Mouse (Mus musculus) small intestine, adult 2 months (tissue): ENCODE results near the gene Tns1. TPM values are rescaled to one million over a fixed set of nuclear protein-coding genes. Genes with fewer than 3 reads are reported as not detected.
A peak's percentile ranks its signal among the peaks of the same experiment; 100 is the strongest.

ENCODE experiments used
- H3K27ac ChIP-seq: fragments of 200-500 bp; 2 replicates; pipeline ENCODE4 v1.5.1; 2012; ENCODE audit warnings: low read depth, low read length, control low read depth, inconsistent platforms; ENCODE audit not compliant: insufficient read depth
- H3K27me3 ChIP-seq: fragments of 200-500 bp; 2 replicates; pipeline ENCODE4 v1.6.1; 2012; ENCODE audit warnings: mild to moderate bottlenecking, moderate library complexity, low read length, inconsistent platforms; ENCODE audit not compliant: control insufficient read depth, insufficient read depth
- H3K36me3 ChIP-seq: fragments of 200-500 bp; 2 replicates; pipeline ENCODE4 v1.6.1; 2012; ENCODE audit warnings: mild to moderate bottlenecking, low read length, control low read depth, inconsistent platforms; ENCODE audit not compliant: control insufficient read depth, insufficient read depth
- H3K4me1 ChIP-seq: fragments of 200-500 bp; 2 replicates; pipeline ENCODE4 v1.6.1; 2012; ENCODE audit warnings: low read length, inconsistent platforms, mixed read lengths; ENCODE audit not compliant: control insufficient read depth, insufficient read depth, insufficient read length
- H3K4me3 ChIP-seq: fragments of 200-500 bp; 2 replicates; pipeline ENCODE4 v1.5.1; 2012; ENCODE audit warnings: low read depth, mild to moderate bottlenecking, control low read depth, inconsistent platforms, low read length, moderate library complexity
- CTCF ChIP-seq: fragments of 200-500 bp; IDR thresholded peaks from 2 replicates; pipeline ENCODE4 v1.5.1; 2012; ENCODE audit warnings: low read depth, mild to moderate bottlenecking, control low read depth, inconsistent platforms, low read length, moderate library complexity, mixed read lengths; ENCODE audit not compliant: insufficient replicate concordance, insufficient read length; ENCODE audit errors: extremely low read depth
- POLR2A ChIP-seq: fragments of 200-500 bp; IDR thresholded peaks from 2 replicates; pipeline ENCODE4 v1.6.1; 2012; ENCODE audit warnings: low read depth, mild to moderate bottlenecking, control low read depth, inconsistent platforms, low read length, moderate library complexity
- WGBS: fragments of 180-500 bp; shearing (Covaris S2); methylation state at CpG from one replicate; pipeline ENCODE4 v1.1.7; 2018; 5-methylcytosine and 5-hydroxymethylcytosine counted together
- polyA plus RNA-seq: library from polyadenylated mRNA; depleted of rRNA; stranded (reverse); fragments of >200 nt; gene quantifications from 2 replicates; pipeline ENCODE4 v1.2.3, GENCODE M21; 2012

Gene Tns1
- polyA plus RNA-seq, 1 experiment, result 79.6 TPM

- Histone ChIP-seq H3K4me1 (peaks cover 11% of the 10 kb centered on the region; the same call in 1 of the 2 replicates), H3K4me3 (no peak overlapping the region), H3K36me3 (no peaks in the 10 kb centered on the region), H3K27me3 (no peaks in the 10 kb centered on the region; the same call in 1 of the 2 replicates), H3K27ac (peak overlapping the region; percentile 63)
- WGBS, result 64% methylated on average over 3 of the region's 3 CpGs
- TF ChIP-seq CTCF, result no peak
- no peak for TF ChIP-seq POLR2A
Measured at GRCm38 (mm10) chr1:74029669-74030068, 94.6 kb downstream of the Tns1 start.

- H3K27ac ChIP-seq, result peak overlapping the region; percentile 27
- WGBS, result 61% methylated on average over 5 of the region's 5 CpGs
- peaks cover 11% of the 10 kb centered on the region; the same call in 1 of the 2 replicates for H3K4me1 ChIP-seq
- no peaks in the 10 kb centered on the region; the same call in 1 of the 2 replicates for H3K27me3 ChIP-seq
- peak overlapping the region; percentile 18; the same call in 1 of the 2 replicates for H3K4me3 ChIP-seq
- TF ChIP-seq POLR2A (no peak), CTCF (no peak)
- H3K36me3 ChIP-seq, result no peaks in the 10 kb centered on the region
Measured at GRCm38 (mm10) chr1:74028881-74029266, 95.4 kb downstream of the Tns1 start.

DNA sequence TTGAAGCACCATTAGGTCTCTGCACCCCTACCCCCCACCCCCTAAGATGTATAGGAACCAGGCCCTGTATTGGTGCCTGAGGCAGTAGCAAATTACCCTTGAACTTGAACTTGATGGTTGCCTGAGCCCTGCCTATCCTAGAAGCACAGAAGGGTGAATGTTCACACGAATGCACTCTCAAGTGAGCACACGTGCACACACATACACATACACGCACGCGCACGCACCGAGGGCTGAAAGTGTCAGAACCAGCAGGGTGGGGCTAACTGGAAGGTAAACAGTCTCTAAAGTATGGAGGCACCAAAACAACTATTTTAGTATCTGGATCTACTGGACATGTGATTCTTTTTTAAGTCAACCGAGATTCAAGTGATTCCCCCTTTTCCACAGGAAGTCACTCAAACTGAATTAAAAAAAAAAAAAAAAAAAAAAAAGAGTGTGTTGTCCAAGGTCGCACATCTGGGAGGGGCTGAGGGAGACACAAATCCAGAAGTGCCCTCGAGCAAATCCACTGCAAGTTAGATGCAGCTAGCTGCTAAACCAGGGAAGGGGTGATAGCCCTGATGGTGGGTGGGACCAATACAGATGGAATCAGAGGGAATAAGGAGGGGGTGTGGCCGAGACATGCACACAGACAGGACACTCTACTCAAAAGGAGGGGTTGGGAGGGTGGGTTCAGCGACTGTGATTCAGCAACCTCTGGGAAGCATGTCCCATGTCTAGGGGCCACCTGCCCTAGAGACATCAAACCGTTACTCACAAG is 96.0 kb downstream of the Tns1 start:
- Histone ChIP-seq H3K4me1 (peaks cover 11% of the 10 kb centered on the region; the same call in 1 of the 2 replicates), H3K4me3 (no peak overlapping the region), H3K36me3 (no peaks in the 10 kb centered on the region), H3K27ac (peak overlapping the region; percentile 58), H3K27me3 (no peaks in the 10 kb centered on the region; the same call in 1 of the 2 replicates)
- 56% methylated on average over 13 of the region's 13 CpGs for WGBS
- TF ChIP-seq POLR2A (no peak), CTCF (no peak)

- H3K27ac ChIP-seq, result peak overlapping the region; percentile 58
- TF ChIP-seq POLR2A (no peak), CTCF (no peak)
- H3K4me3 ChIP-seq, result no peak overlapping the region
- H3K4me1 ChIP-seq, result peaks cover 11% of the 10 kb centered on the region; the same call in 1 of the 2 replicates
- WGBS, result 42% methylated on average over 11 of the region's 11 CpGs
- no peaks in the 10 kb centered on the region; the same call in 1 of the 2 replicates for H3K27me3 ChIP-seq
- H3K36me3 ChIP-seq, result no peaks in the 10 kb centered on the region
Measured at GRCm38 (mm10) chr1:74027559-74028091, 96.6 kb downstream of the Tns1 start.

DNA sequence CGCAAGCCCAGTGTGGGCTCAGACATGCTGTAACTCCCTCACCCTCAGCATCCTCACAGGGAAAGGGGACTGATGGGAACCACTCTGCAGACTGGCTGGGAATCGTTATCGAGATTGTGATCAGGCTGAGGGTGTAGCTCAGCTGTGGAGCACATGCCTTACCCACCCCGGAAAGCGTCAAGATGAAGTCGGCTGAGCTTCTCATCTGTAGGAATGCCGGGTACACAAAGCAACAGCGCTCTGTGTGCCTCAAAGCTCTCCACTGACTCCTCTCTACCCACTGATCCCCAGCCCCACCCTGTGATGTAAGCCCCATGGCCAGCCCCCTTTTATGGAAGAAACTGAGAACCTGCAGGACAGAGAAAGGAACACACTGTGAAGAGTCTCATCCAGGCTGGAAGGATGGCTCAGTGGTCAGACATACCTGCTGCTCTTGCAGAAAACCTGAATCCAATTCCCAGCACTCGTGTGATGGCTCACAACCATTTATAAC is 97.5 kb downstream of the Tns1 start:
- no peaks in the 10 kb centered on the region; the same call in 1 of the 2 replicates for H3K27me3 ChIP-seq
- peak overlapping the region; percentile 58 for H3K27ac ChIP-seq
- 42% methylated on average over 9 of the region's 9 CpGs for WGBS
- no peak for TF ChIP-seq CTCF
- TF ChIP-seq POLR2A, result no peak
- peak overlapping the region; percentile 11; the same call in 1 of the 2 replicates for H3K4me3 ChIP-seq
- H3K4me1 ChIP-seq, result peaks cover 11% of the 10 kb centered on the region; the same call in 1 of the 2 replicates
- H3K36me3 ChIP-seq, result no peaks in the 10 kb centered on the region

- peaks cover 11% of the 10 kb centered on the region; the same call in 1 of the 2 replicates for H3K4me1 ChIP-seq
- TF ChIP-seq CTCF (no peak), POLR2A (no peak)
- no peaks in the 10 kb centered on the region; the same call in 1 of the 2 replicates for H3K27me3 ChIP-seq
- no peaks in the 10 kb centered on the region for H3K36me3 ChIP-seq
- 15% methylated on average over 4 of the region's 4 CpGs for WGBS
- H3K27ac ChIP-seq, result no peak overlapping the region; the same call in 1 of the 2 replicates
- H3K4me3 ChIP-seq, result no peak overlapping the region
Measured at GRCm38 (mm10) chr1:74025651-74026226, 98.5 kb downstream of the Tns1 start.
